Mouse (Mus musculus) cortical plate, adult 2 months (tissue): ENCODE data around the gene Unc5b.

ENCODE experiments used
- CTCF ChIP-seq: fragments of 200-500 bp; IDR thresholded peaks from 2 replicates; pipeline ENCODE4 v1.5.1; 2011; ENCODE audit warnings: mild to moderate bottlenecking, control low read depth, low read length; ENCODE audit not compliant: insufficient read depth; ENCODE audit errors: extremely low read depth
- POLR2A ChIP-seq: fragments of 200-500 bp; IDR thresholded peaks from 2 replicates; pipeline ENCODE4 v1.6.1; 2011; ENCODE audit warnings: mild to moderate bottlenecking, low read length, control low read depth; ENCODE audit not compliant: insufficient read depth; ENCODE audit errors: extremely low read depth

GRCm38 (mm10) chr10:60875011-60875410, 43.6 kb upstream of the Unc5b start:
- TF ChIP-seq CTCF (no peak), POLR2A (no peak)
